Mouse (Mus musculus): ENCODE results near the gene Olfr64. TPM values are rescaled to one million over a fixed set of nuclear protein-coding genes. Genes with fewer than 3 reads are reported as not detected.

The Olfr64 gene
- polyA plus RNA-seq, 1 experiment from 2014 or later = not detected

Other genes with a start within 250 kb of the Olfr64 start
- not detected in 2 replicates for gene Olfr623, start 230.8 kb downstream of the Olfr64 start, polyA plus RNA-seq (2016; fragmentation: Nextera tagmentation; extraction: Ambion mirVana)
- gene Olfr624, start 223.3 kb downstream of the Olfr64 start, polyA plus RNA-seq (2016; fragmentation: Nextera tagmentation; extraction: Ambion mirVana) = 0.06 and 0.11 TPM in 2 replicates
- gene Olfr625-ps1, start 211.8 kb downstream of the Olfr64 start, polyA plus RNA-seq (2016; fragmentation: Nextera tagmentation; extraction: Ambion mirVana) = not detected in 2 replicates
- gene Olfr243, start 179.8 kb downstream of the Olfr64 start, polyA plus RNA-seq (2016; fragmentation: Nextera tagmentation; extraction: Ambion mirVana) = not detected in 2 replicates
- gene Olfr628, start 164.1 kb downstream of the Olfr64 start, polyA plus RNA-seq (2016; fragmentation: Nextera tagmentation; extraction: Ambion mirVana) = not detected in 2 replicates
- not detected in 2 replicates for gene Olfr629, start 149.5 kb downstream of the Olfr64 start, polyA plus RNA-seq (2016; fragmentation: Nextera tagmentation; extraction: Ambion mirVana)
- not detected in 2 replicates for gene Olfr630, start 137.2 kb downstream of the Olfr64 start, polyA plus RNA-seq (2016; fragmentation: Nextera tagmentation; extraction: Ambion mirVana)
- not detected in 2 replicates for gene Olfr69, start 122.9 kb downstream of the Olfr64 start, polyA plus RNA-seq (2016; fragmentation: Nextera tagmentation; extraction: Ambion mirVana)
- gene Olfr68, start 114.8 kb downstream of the Olfr64 start, polyA plus RNA-seq (2016; fragmentation: Nextera tagmentation; extraction: Ambion mirVana) = not detected in 2 replicates
- not detected in 2 replicates for gene Olfr67, start 102.7 kb downstream of the Olfr64 start, polyA plus RNA-seq (2016; fragmentation: Nextera tagmentation; extraction: Ambion mirVana)
- gene Hbb-bt, start 80.5 kb downstream of the Olfr64 start, polyA plus RNA-seq (2016; fragmentation: Nextera tagmentation; extraction: Ambion mirVana) = 836 and 850 TPM in 2 replicates
- 651 and 737 TPM in 2 replicates for gene Hbb-bs, start 66.4 kb downstream of the Olfr64 start, polyA plus RNA-seq (2016; fragmentation: Nextera tagmentation; extraction: Ambion mirVana)
- gene Hbb-bh2, start 54.0 kb downstream of the Olfr64 start, polyA plus RNA-seq (2016; fragmentation: Nextera tagmentation; extraction: Ambion mirVana) = not detected in 2 replicates
- 615 and 622 TPM in 2 replicates for gene Hbb-bh1, start 51.3 kb downstream of the Olfr64 start, polyA plus RNA-seq (2016; fragmentation: Nextera tagmentation; extraction: Ambion mirVana)
- gene Hbb-y, start 41.3 kb downstream of the Olfr64 start, polyA plus RNA-seq (2016; fragmentation: Nextera tagmentation; extraction: Ambion mirVana) = 8,935 and 9,118 TPM in 2 replicates
- gene Olfr66, start 8.2 kb downstream of the Olfr64 start, polyA plus RNA-seq (2016; fragmentation: Nextera tagmentation; extraction: Ambion mirVana) = not detected in 2 replicates
- gene Olfr65, start 9.0 kb upstream of the Olfr64 start, polyA plus RNA-seq (2016; fragmentation: Nextera tagmentation; extraction: Ambion mirVana) = not detected in 2 replicates
- gene Olfr631, start 34.3 kb upstream of the Olfr64 start, polyA plus RNA-seq (2016; fragmentation: Nextera tagmentation; extraction: Ambion mirVana) = not detected in 2 replicates
- gene Olfr632, start 39.9 kb upstream of the Olfr64 start, polyA plus RNA-seq (2016; fragmentation: Nextera tagmentation; extraction: Ambion mirVana) = not detected in 2 replicates
- gene Olfr633, start 50.0 kb upstream of the Olfr64 start, polyA plus RNA-seq (2016; fragmentation: Nextera tagmentation; extraction: Ambion mirVana) = not detected in 2 replicates
- not detected in 2 replicates for gene Olfr635, start 76.7 kb upstream of the Olfr64 start, polyA plus RNA-seq (2016; fragmentation: Nextera tagmentation; extraction: Ambion mirVana)
- gene Olfr638, start 104.3 kb upstream of the Olfr64 start, polyA plus RNA-seq (2016; fragmentation: Nextera tagmentation; extraction: Ambion mirVana) = not detected in 2 replicates
- gene Olfr639, start 122.8 kb upstream of the Olfr64 start, polyA plus RNA-seq (2016; fragmentation: Nextera tagmentation; extraction: Ambion mirVana) = not detected in 2 replicates
- gene Olfr640, start 131.1 kb upstream of the Olfr64 start, polyA plus RNA-seq (2016; fragmentation: Nextera tagmentation; extraction: Ambion mirVana) = not detected in 2 replicates
- gene Olfr641, start 141.0 kb upstream of the Olfr64 start, polyA plus RNA-seq (2016; fragmentation: Nextera tagmentation; extraction: Ambion mirVana) = not detected in 2 replicates
- not detected in 2 replicates for gene Olfr642, start 158.2 kb upstream of the Olfr64 start, polyA plus RNA-seq (2016; fragmentation: Nextera tagmentation; extraction: Ambion mirVana)
- gene 4930516K23Rik, start 167.0 kb upstream of the Olfr64 start, polyA plus RNA-seq (2016; fragmentation: Nextera tagmentation; extraction: Ambion mirVana) = not detected in 2 replicates
- gene Olfr644, start 177.4 kb upstream of the Olfr64 start, polyA plus RNA-seq (2016; fragmentation: Nextera tagmentation; extraction: Ambion mirVana) = not detected in 2 replicates
- not detected in 2 replicates for gene Olfr645, start 191.0 kb upstream of the Olfr64 start, polyA plus RNA-seq (2016; fragmentation: Nextera tagmentation; extraction: Ambion mirVana)
- gene Olfr646, start 210.4 kb upstream of the Olfr64 start, polyA plus RNA-seq (2016; fragmentation: Nextera tagmentation; extraction: Ambion mirVana) = not detected in 2 replicates
- gene Ubqln5, start 235.3 kb upstream of the Olfr64 start, polyA plus RNA-seq (2016; fragmentation: Nextera tagmentation; extraction: Ambion mirVana) = not detected in 2 replicates
- not detected in 2 replicates for gene Olfr643, start 242.9 kb upstream of the Olfr64 start, polyA plus RNA-seq (2016; fragmentation: Nextera tagmentation; extraction: Ambion mirVana)
- gene Ubqln3, start 248.8 kb upstream of the Olfr64 start, polyA plus RNA-seq (2016; fragmentation: Nextera tagmentation; extraction: Ambion mirVana) = not detected in 2 replicates